Mouse (Mus musculus): Measurements from ENCODE around the gene Olfr259. TPM values are rescaled to one million over a fixed set of nuclear protein-coding genes. Genes with fewer than 3 reads are reported as not detected.

Olfr259 gene
- not detected for polyA plus RNA-seq (2014; fragmentation: Illumina TruSeq; extraction: RNeasy Lipid Tissue Mini Kit (QIAGEN cat#74804); ENCODE audit: low read depth, low replicate concordance)

DNA sequence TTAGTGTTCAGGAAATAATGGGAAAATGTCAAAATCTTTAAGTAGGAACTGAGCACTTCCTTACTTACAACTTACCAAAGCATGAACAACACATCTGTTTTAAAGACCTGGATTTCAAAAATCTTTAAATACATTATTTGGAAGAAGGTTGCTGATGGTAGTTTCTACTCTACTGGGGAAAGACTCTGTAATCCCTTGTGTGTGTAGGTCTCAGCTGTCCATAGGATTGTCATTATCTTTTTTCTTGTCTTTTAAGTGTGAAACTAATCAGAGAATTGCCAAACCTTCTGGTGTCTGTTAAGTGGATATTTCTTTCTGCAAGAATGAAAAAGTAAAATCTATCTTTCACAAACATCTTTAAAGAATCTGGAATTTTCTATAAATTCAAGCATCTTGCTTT is at the start of gene Olfr259:
Gene Olfr259 (minus strand): TSS at position 101 of the 400 bp plus-strand sequence.

DNA sequence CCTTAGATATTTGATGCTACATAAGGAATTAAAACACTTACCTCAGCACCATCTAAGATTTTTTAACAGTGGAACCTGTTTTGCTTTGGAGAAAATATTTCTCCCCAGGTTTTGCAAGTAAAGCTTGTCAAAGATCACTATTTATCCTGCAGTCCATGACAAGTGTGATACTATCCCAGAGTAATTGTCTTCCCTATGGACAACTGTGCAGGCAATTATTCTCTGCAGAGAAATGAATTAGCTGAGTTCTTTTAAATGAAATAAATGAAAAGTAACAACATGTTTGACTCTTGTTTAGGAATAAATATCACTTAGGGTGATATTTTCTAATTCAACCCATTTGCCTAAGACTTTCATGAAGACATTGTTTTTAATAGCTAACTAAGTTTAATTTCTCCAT is 38.2 kb upstream of the Olfr259 start, which contains the start of gene Olfr1111:
Gene Olfr1111 (minus strand): TSS at position 101 of the 400 bp plus-strand sequence.

GRCm38 (mm10) chr2:87140200-87140599 is 25.8 kb upstream of the Olfr259 start, which contains the start of gene Olfr1110:
Olfr1110 (minus strand) TSS chr2:87140300.

DNA sequence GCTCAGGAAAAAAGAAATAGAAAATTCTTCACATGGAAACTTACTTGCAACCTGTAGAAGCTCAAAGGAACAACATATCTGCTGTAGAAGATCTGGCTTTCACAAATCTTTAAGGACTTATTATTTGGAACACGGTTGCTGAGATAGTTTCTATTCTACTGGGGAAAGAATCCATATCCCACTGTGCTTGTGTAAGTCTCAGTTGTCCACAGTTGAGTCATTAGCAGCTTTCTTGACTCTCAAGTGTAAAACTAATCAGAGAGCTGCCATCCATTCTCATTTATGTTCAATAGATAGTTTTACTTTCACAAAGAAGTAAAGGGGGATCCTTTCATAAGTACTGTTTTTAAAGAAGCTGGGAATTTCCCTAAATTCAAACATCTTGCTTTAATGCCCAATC is 18.5 kb downstream of the Olfr259 start, which contains the start of gene Olfr1109:
Gene Olfr1109 (minus strand): TSS at position 101 of the 400 bp plus-strand sequence.

GRCm38 (mm10) chr2:87075717-87076116 is 38.6 kb downstream of the Olfr259 start, which contains the start of gene Olfr1107:
Olfr1107 (minus strand) TSS chr2:87075817.

Other genes with a start within 250 kb of the Olfr259 start
- not detected for gene Gm13723, start 239.8 kb downstream of the Olfr259 start, polyA plus RNA-seq (2014; fragmentation: Illumina TruSeq; extraction: RNeasy Lipid Tissue Mini Kit (QIAGEN cat#74804); ENCODE audit: low read depth, low replicate concordance)
- gene Olfr1097, start 222.4 kb downstream of the Olfr259 start, polyA plus RNA-seq (2014; fragmentation: Illumina TruSeq; extraction: RNeasy Lipid Tissue Mini Kit (QIAGEN cat#74804); ENCODE audit: low read depth, low replicate concordance): not detected
- gene Olfr1098, start 190.0 kb downstream of the Olfr259 start, polyA plus RNA-seq (2014; fragmentation: Illumina TruSeq; extraction: RNeasy Lipid Tissue Mini Kit (QIAGEN cat#74804); ENCODE audit: low read depth, low replicate concordance): not detected
- gene Olfr1099, start 153.9 kb downstream of the Olfr259 start, polyA plus RNA-seq (2014; fragmentation: Illumina TruSeq; extraction: RNeasy Lipid Tissue Mini Kit (QIAGEN cat#74804); ENCODE audit: low read depth, low replicate concordance): not detected
- not detected for gene Olfr1100, start 134.6 kb downstream of the Olfr259 start, polyA plus RNA-seq (2014; fragmentation: Illumina TruSeq; extraction: RNeasy Lipid Tissue Mini Kit (QIAGEN cat#74804); ENCODE audit: low read depth, low replicate concordance)
- not detected for gene Olfr1101, start 123.3 kb downstream of the Olfr259 start, polyA plus RNA-seq (2014; fragmentation: Illumina TruSeq; extraction: RNeasy Lipid Tissue Mini Kit (QIAGEN cat#74804); ENCODE audit: low read depth, low replicate concordance)
- not detected for gene Olfr1102, start 116.2 kb downstream of the Olfr259 start, polyA plus RNA-seq (2014; fragmentation: Illumina TruSeq; extraction: RNeasy Lipid Tissue Mini Kit (QIAGEN cat#74804); ENCODE audit: low read depth, low replicate concordance)
- gene Olfr1104, start 87.5 kb downstream of the Olfr259 start, polyA plus RNA-seq (2014; fragmentation: Illumina TruSeq; extraction: RNeasy Lipid Tissue Mini Kit (QIAGEN cat#74804); ENCODE audit: low read depth, low replicate concordance): not detected
- not detected for gene Olfr1105, start 78.0 kb downstream of the Olfr259 start, polyA plus RNA-seq (2014; fragmentation: Illumina TruSeq; extraction: RNeasy Lipid Tissue Mini Kit (QIAGEN cat#74804); ENCODE audit: low read depth, low replicate concordance)
- gene Olfr1106, start 62.3 kb downstream of the Olfr259 start, polyA plus RNA-seq (2014; fragmentation: Illumina TruSeq; extraction: RNeasy Lipid Tissue Mini Kit (QIAGEN cat#74804); ENCODE audit: low read depth, low replicate concordance): not detected
- gene Olfr1107, start 38.8 kb downstream of the Olfr259 start, polyA plus RNA-seq (2014; fragmentation: Illumina TruSeq; extraction: RNeasy Lipid Tissue Mini Kit (QIAGEN cat#74804); ENCODE audit: low read depth, low replicate concordance): not detected
- gene Olfr1109, start 18.6 kb downstream of the Olfr259 start, polyA plus RNA-seq (2014; fragmentation: Illumina TruSeq; extraction: RNeasy Lipid Tissue Mini Kit (QIAGEN cat#74804); ENCODE audit: low read depth, low replicate concordance): not detected
- not detected for gene Olfr1110, start 25.7 kb upstream of the Olfr259 start, polyA plus RNA-seq (2014; fragmentation: Illumina TruSeq; extraction: RNeasy Lipid Tissue Mini Kit (QIAGEN cat#74804); ENCODE audit: low read depth, low replicate concordance)
- gene Olfr1111, start 38.1 kb upstream of the Olfr259 start, polyA plus RNA-seq (2014; fragmentation: Illumina TruSeq; extraction: RNeasy Lipid Tissue Mini Kit (QIAGEN cat#74804); ENCODE audit: low read depth, low replicate concordance): not detected
- gene Olfr1112, start 73.2 kb upstream of the Olfr259 start, polyA plus RNA-seq (2014; fragmentation: Illumina TruSeq; extraction: RNeasy Lipid Tissue Mini Kit (QIAGEN cat#74804); ENCODE audit: low read depth, low replicate concordance): not detected
- not detected for gene Olfr1113, start 94.4 kb upstream of the Olfr259 start, polyA plus RNA-seq (2014; fragmentation: Illumina TruSeq; extraction: RNeasy Lipid Tissue Mini Kit (QIAGEN cat#74804); ENCODE audit: low read depth, low replicate concordance)
- gene Olfr1115, start 133.4 kb upstream of the Olfr259 start, polyA plus RNA-seq (2014; fragmentation: Illumina TruSeq; extraction: RNeasy Lipid Tissue Mini Kit (QIAGEN cat#74804); ENCODE audit: low read depth, low replicate concordance): not detected
- gene Olfr1116, start 153.0 kb upstream of the Olfr259 start, polyA plus RNA-seq (2014; fragmentation: Illumina TruSeq; extraction: RNeasy Lipid Tissue Mini Kit (QIAGEN cat#74804); ENCODE audit: low read depth, low replicate concordance): not detected
- not detected for gene Olfr1118, start 193.0 kb upstream of the Olfr259 start, polyA plus RNA-seq (2014; fragmentation: Illumina TruSeq; extraction: RNeasy Lipid Tissue Mini Kit (QIAGEN cat#74804); ENCODE audit: low read depth, low replicate concordance)
- not detected for gene Olfr1120, start 240.2 kb upstream of the Olfr259 start, polyA plus RNA-seq (2014; fragmentation: Illumina TruSeq; extraction: RNeasy Lipid Tissue Mini Kit (QIAGEN cat#74804); ENCODE audit: low read depth, low replicate concordance)

Data from adrenal gland, adult 10 weeks (tissue).